Mouse (Mus musculus) spleen, postnatal 36 days (tissue): ENCODE data around the gene Frmd8.
"Not testable (repeated sequence)": the region's sequence is repeated elsewhere in the genome, so short reads cannot be mapped to it uniquely, and the experiment has no call there.

ENCODE experiments used
- DNase-seq, 2 experiments: peaks; one replicate each; pipeline ENCODE4 v3.0.0; 2022; ENCODE audit warnings: low spot score in 2 of 2, mixed read lengths in 1 of 2

Gene Frmd8

DNA sequence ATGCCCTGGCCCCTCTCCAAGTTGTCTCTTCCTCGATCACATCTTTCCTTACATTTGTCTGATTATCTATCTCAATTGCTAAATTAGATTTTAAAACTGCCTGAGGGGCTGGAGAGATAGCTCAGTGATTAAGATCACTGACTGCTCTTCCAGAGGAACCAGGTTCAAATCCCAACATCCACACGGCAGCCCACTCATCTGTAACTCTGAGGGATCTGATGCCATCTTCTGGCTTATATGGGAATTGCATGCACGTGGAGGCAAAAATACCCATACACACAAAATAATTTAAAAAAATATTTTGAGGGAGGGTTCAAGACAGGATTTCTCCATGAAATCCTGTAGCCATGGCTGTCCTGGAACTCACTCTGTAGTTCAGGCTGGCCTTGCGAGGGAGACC lies 10.8 kb upstream of the Frmd8 start:
- DNase-seq: no peak

DNA sequence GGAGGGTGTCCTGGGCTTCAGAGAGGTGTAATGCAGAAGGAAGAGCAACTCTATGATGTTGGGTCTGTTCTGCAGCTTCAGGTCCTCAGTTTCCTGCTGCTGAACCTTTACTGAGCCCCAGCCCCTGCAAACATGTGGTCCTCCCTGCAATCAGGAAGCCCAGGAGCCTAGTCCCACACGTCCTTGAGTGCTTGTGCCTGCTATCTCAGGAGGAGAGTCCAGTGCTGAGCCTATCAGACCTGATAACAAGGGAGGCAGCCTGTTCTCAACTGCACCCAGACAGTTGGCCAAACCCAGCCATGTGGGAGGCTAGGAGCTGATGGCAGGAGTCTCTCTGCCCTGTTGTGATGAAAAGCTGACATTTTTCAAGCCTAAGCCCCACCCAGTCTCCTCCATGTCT lies 8.9 kb upstream of the Frmd8 start:
- no peak for DNase-seq

GRCm38 (mm10) chr19:5882079-5882478 lies 7.0 kb upstream of the Frmd8 start:
- not testable (repeated sequence) for DNase-seq

- no peak for DNase-seq
These were observed 6.1 kb upstream of the Frmd8 start for GRCm38 (mm10) chr19:5881155-5881554.

GRCm38 (mm10) chr19:5879735-5880134 lies 4.7 kb upstream of the Frmd8 start:
- DNase-seq: no peak

DNA sequence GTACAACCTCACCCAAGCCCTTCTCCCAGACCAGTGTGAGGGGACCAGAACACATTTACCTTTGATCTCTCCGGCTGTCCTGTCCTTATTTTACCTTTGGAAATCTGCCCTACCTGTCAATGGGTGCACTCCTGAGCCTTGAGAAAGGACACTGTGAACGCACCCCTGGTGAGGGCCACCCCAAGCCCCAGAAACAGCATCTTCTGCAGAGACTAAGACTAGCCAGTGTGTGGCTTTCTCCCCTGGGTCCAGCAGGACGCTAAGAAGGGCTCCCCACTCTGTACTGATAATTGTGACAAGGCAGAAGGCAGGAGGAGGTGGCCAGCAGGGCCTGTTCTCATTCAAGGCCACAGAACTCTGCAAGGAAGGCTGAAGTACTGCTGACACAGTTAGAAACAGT lies 3.8 kb upstream of the Frmd8 start:
- no peak for DNase-seq

DNA sequence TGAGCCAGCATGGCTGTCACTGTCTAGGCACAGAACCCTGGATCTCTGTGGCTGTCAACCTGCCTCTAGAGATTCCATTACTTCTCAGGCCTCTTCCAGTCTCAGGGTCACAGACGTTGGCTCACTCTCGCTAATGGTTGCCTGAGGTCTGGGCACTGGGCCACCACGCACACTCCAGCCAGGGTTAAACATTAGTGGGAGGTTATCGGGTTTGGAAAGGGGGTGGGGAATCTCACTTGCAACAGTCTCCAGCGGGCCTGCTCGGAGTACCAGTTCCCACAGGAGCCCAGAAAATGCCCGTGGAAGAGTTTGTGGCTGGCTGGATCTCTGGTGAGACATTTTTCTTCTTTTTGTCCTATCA lies 3.3 kb upstream of the Frmd8 start:
- no peak for DNase-seq

DNA sequence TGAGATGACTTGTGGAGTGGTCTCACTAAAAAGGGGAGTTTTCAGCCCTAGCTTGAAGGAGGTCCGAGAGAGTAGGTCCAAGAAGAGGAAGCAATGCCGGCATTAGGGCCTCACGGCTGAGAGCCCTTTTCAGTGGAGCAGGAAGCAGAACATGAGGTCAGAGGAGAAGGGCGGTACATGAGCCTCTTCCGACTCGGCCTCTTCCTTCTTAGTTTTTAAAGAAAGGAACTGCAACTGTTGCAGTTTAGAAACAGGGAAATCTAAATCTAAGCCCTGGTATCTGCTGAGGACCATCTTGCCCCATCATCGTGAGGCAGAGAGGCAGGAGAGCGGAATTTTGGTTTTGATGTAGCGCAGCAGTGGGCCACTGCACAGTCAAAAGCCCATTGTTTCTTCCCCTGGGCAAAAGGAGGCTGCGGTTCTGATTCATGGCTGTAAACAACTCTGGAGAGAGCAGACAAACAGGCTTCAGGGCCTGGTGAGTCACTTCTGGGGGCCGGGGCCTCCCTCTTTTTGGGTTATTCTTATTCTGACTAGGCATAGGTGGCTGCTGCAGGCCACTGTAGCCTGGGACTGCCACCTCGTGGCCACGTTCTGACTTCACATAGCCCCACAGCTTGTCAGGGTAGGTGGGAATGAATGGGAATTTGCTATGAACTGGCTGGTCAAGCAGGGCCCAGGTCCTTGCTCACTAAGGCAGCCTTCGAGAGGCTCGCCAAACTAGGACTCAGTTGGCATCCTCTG lies 2.7 kb upstream of the Frmd8 start, which contains the start of gene Slc25a45:
Gene Slc25a45 (plus strand): TSS at position 191 of the 744 bp plus-strand sequence.
- peak; percentile 72 to 76 for DNase-seq

DNA sequence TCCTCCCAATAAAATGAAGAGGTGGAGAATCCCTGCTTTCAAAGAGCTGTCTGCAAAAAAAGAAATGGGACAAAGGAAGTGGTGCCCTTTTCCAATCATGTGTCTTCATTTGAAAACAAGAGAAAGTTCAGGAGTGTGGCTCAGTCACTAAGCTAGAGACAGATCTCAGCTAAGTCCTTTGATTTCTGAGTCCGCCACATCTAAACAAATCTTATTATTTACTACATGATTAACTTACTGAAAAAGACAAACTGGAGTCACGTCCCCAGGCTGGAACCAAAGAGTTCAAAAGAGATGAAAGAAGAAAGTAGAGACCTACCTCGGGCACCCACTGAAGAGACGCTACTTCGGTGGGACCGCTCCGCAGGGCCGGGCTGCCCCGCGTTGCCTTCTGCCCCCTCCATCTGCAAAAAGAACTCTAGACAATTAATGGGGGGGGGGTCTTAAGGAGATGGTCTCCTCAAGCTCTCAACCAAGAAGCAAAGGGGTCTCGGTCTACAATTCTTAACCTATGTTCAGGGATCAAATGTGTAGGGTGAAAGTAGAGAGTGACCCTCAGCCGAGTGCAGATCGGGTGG lies 594 bp downstream of the Frmd8 start:
- no peak for DNase-seq

DNA sequence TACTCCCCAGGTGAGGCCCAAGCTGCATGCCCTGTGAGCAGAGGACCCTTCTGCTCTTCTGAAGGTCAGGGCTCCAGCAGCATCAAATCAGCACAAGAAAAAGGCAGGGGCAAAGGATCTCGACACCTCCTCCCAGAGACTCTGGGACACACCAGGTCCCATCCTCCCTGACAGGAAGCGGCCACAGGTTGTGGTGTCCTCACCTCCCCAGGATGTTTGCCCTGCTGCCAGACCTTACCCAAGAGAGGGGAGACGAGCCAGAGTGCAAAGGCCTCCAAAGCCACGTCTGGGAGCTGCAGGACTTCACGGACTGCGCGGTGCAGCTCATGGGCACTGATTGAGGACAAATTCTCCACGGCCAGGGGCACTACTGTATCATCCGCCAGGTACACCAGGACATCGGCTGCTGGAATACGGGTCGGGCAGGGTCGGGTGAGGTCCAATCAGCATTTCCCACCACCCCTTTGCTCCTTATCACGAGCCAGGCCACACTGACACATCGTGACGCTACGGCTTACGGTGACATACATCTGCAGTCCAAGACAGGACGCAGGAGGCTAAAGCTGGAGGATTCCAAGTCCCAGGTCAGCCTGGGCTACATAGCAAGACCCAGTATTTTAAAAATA lies 2.0 kb downstream of the Frmd8 start:
- DNase-seq: no peak

GRCm38 (mm10) chr19:5872528-5872927 lies 2.5 kb downstream of the Frmd8 start:
- DNase-seq: no peak

GRCm38 (mm10) chr19:5871683-5872082 lies 3.4 kb downstream of the Frmd8 start:
- DNase-seq: no peak

GRCm38 (mm10) chr19:5871273-5871672 lies 3.8 kb downstream of the Frmd8 start:
- peak; percentile 46 to 48 for DNase-seq

GRCm38 (mm10) chr19:5868096-5868495 lies 7.0 kb downstream of the Frmd8 start:
- no peak for DNase-seq

DNA sequence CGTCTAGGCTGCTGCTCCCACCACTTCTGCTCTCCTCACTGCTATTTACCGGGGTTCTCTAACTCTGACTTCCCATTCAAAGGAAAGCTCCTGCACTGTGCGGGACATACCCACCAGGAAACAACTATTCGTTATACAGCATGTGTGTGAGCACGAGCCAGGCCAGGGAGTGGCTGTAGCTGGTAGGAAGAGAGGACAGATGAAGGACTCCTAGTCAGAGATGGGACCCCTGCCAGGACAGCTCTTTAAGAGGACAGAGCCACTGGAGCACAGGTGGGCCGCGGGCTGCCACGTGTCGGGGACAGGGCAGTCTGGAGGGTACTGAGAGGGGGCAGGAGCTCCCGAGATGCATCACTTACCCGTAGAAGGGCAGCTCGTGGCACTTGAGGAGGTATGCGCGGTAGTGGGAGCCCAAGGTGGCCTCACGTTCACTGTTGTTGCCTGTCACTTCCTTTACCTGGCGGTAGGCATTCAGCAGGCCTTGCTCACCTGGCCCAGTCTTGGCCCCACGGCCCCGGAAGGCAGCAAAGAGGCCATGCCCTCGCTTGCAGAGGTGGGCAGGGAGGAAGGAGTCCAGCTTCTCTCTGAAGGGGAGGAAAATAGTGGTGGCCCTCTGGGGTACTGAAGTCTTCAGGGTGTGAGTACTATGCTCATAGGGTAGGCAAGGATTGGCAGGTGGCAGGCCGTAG lies 10.2 kb downstream of the Frmd8 start:
- DNase-seq: no peak

GRCm38 (mm10) chr19:5863776-5864175 lies 11.3 kb downstream of the Frmd8 start:
- no peak for DNase-seq

GRCm38 (mm10) chr19:5862335-5863085 lies 12.6 kb downstream of the Frmd8 start:
- DNase-seq: no peak

DNA sequence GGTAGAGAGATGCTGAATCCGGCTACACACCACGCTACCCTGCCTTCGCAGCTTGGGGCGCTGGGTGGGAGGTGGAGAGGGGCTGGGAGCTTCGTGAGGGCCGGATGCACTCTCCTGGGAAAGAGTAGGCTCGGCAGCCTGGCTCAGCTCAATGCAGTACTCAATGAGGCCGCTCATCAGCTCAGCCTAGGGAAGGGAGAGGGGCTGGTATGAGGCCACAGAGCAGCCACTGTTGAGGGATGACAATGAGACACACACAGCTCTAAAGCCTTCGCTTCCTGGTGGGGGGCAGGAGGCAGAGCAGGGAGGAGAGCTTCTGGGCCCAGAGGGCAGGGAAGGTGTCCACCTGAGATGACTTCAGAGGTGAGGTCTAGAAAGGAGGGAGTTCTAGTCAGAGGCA lies 18.5 kb downstream of the Frmd8 start:
- no peak for DNase-seq

DNA sequence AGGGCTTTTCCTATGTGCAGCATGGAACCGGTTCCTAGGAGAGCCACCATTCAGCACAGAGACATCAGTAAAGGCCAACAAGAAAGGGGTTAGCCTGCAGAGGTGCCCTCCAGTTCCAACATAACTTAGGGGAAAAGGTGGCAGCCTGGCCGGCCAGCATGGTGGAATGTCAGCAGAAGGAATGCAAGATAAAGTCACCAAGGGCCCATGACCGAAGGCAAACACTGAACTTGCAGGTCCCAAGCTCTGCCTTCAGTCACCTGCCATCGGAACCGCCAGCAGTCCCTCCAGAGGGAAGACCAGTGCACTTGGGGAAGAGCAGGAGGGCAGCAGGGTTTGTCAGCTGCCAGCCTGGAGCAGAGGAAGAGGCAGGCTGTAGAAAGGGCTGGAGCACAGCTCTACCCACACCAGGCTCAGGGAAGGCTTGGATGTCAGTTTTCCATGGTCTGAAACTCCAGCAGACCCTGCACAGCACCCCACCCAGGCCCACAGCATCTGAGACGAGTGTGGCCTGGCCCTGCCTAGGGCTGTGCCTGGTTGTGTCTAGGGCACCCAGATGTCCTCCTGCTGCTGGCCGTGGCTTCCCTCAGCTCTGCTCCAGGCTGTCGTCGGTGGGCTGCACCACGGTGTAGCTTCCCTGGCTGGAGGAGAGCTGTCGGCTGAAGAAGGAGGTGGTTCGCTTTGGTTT lies 22.9 kb downstream of the Frmd8 start:
- no peak for DNase-seq

DNA sequence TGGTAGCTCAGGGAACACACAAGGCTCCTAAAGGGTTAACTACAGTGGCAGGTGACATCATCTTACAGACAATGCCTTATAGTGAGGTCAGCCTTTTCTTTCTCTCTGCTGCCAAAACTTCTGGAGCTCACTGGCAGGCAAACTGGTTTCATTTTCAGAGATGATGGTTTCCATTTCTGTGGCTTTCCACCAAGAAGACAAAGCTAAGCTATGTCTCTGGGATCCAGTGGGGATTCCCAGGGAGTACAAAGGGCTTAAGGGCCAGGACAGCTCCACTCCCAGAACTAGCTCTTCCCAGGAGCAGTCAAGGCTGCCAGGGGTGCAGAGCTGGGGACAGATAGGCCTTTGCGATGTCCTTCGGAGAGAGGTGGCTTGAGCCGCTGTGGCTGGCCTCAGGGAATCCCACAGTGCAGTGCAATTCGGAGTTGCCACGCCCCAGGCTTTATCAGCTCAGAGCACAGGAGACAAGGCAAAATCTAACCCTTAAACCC lies 23.5 kb downstream of the Frmd8 start:
- no peak for DNase-seq

GRCm38 (mm10) chr19:5850860-5851259 lies 24.2 kb downstream of the Frmd8 start:
- DNase-seq: no peak
